Mouse (Mus musculus) heart, adult 10 weeks (tissue): Measurements from ENCODE around the gene Rnf10. TPM values are rescaled to one million over a fixed set of nuclear protein-coding genes. Genes with fewer than 3 reads are reported as not detected.

ENCODE experiments used
- polyA plus RNA-seq: library from polyadenylated mRNA; stranded (reverse); fragments of 350-450 nt; fragmentation: Illumina TruSeq; extraction: RNeasy Lipid Tissue Mini Kit (QIAGEN cat#74804); gene quantifications from one replicate; pipeline ENCODE4 v1.2.3, GENCODE M21; 2014; ENCODE audit warnings: low read depth, low replicate concordance

Gene Rnf10
- polyA plus RNA-seq = 267 TPM

DNA sequence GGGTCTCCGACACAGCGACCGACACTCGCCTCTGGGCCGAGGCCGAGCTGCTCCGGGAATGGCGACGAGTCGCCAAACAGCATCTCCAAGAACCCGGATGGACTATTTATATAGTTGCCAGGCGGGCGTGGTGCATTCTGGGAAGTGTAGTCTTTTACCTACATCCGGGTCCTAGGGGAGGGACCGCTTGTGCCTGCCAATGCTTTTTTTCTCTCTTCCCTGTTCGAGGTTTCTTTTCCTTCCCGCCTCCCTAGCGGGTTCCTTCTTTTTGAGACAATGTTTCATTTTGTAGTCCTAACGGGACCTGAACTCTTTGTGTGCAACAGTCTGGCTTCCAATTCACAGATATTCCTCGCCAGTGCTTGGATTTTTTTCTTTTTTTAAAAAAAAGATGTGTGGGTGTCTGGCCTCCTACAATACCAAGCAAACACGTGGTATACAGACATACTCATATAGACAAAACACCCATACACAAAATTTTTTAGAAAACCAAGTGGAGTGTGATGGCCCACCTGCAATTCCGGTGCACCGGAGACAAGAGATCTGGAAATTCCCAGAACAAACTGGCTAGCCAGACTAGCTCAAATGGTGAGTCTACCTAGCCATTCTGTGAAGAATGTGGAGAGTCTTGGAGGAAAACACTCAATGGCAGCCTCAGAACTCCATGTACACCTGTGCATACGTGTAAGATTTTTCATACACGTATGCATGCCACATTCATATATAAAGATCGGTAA lies at the start of gene Rnf10:
TSS of gene Rnf10 (minus strand) at position 87 of the 737 bp plus-strand sequence.

DNA sequence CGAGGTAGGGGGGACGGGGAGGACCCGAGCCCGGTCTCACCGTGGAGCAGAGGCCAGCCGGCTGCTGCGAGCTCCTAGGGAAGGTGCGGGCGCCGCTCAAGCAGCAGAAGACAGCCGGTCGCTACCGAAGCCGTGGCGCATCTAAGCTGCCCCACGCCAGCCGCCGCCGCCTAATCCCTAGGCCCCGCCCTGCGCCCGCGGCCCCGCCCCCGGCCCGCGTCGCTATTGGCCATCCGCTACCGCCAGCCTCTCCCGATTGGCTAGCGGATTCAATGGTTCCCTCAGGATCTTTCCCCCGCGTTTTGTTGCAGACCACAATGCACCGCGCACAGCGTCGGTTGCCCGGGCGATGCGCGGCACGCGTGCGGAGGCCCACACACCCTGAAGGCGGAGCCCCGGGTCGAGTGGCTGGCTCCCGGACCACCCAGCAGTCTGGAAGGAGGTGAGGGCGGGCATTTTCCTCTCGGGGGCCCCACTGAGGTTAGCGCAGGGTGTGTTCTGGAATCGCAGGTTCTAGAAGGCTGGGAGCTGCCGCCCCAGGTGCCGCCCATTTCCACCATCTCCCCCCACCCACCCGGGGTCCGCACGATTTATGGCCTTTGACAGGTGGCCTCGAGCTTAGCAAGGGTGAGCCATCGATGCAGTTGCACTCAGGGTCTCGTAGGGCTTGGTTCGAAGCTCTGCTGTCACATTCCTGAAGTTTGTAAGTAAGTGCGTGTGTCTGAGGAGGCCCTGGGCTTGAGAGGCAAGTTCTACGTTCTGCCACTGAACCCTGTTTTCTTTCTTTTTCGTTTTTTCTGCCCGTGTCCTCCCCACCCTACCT lies 28.3 kb upstream of the Rnf10 start, which contains the start of gene Dynll1:
TSS of gene Dynll1 (minus strand) at position 208 of the 823 bp plus-strand sequence.

DNA sequence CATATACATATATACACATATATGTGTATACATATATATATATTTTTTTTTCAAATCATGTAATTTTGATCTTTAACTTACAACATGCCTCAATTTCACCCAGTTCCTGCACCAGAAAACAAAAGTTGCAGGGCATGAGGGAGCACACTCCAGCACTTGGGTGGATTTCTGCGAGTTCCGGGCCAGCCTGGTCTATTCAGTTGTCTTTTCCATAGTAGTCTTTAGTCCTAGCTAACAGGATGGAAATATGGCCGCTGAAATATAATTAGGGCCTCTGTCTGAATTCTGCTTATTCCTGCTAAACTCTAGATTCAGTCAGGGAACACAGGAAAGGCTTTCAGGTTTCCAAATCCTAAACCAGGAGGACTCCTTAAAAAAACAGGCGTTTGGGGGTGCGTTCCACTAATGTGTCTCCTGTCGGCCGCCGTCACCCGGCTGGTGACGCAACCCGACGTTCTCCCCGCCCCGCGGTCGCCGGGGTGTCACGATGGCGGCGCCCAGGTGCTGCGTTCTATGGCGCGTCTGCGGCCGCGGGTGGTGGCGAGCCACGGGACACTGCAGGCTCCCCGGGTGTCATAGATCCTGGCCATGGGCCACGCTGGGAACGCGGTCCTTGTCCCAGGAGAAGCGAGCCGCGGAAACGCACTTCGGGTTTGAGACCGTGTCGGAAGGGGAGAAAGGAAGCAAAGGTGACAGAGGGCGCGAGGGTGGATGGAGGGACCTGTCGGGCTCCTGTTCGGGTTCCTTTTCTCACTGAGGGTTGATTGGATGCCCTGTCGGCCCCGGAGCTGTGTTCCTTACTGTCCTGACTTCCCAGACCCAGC lies 6.7 kb upstream of the Rnf10 start, which contains the start of gene Coq5:
TSS of gene Coq5 (plus strand) at position 441 of the 824 bp plus-strand sequence.

DNA sequence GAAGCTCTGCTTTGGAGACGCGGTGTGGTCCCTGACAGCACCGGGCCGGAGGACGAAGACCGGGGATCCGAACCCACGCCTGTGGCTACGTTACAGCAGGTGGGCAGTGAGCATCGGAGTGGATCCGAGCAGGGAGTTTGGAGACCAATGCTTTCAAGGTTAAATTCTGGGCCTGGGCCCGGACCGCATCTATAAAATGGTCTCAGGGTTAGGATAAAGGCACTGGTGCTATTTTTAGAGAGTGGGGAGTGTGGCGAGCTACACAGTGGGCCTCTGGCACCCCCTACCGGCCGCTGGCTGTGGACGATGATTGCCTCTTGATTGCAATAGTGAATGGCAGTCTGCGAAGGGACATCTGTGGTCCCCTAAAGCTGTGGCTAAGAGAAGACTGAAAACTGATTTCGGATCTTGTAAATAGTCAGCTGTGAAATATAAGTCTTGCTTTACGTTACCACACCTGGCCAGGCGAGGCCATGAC lies 36.9 kb downstream of the Rnf10 start, which contains the start of gene Pop5:
TSS of gene Pop5 (plus strand) at position 51 of the 478 bp plus-strand sequence.

DNA sequence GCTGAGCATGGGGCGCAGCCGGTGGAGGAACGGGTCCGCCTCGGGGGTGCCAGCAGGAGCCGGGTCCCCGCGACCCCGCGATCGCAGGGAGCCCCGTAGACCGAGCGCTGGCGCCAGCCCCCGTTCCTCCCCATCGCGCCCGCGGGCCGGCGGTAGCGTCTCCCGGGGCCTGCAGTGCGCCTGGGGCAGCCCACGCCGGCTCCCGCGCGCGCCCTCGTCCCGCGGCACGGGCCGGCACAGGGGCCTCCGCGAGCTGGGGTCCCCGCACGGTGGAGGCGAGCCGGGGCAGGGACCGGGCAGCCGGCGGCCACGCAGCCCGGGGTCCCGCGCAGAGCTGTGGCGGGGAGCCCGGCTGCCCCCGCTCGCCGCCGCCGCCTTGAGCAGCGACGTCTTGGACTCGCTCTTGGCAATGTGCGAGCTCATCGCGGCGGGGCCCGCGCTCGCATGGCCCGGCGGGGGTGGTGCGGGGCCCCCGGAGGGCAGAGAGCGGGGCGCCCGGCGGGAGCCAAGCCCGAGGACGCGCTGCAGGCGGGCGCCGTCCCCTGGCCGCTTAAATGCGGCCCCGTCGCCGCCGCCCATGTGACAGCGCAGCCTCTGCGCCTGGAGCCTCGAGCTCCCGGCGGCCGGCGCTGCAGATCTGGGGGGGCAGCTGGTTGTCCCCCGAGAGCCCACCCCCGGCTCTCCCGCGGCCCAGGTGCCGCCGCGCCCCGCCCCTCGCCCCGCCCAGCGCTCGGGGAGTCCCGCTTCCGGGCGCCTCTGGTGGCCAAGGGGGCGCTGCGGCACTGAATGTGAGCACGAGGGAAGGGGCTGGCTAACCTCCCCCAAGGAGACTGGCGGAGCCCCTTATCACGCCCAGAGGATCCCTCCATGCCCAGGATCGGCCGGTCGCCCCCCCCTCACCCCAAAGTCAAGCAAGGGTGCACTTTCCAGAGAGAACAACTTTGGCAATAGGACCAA lies 78.8 kb downstream of the Rnf10 start, which contains the start of gene Cabp1:
TSS of gene Cabp1 (minus strand) at position 713 of the 957 bp plus-strand sequence.

Other genes with a start within 250 kb of the Rnf10 start
- not detected for gene Gm10401, start 174.6 kb downstream of the Rnf10 start, polyA plus RNA-seq
- 243 TPM for gene Acads, start 153.6 kb downstream of the Rnf10 start, polyA plus RNA-seq
- 18.8 TPM for gene Unc119b, start 137.9 kb downstream of the Rnf10 start, polyA plus RNA-seq
- 59.9 TPM for gene Mlec, start 114.7 kb downstream of the Rnf10 start, polyA plus RNA-seq
- 11.9 TPM for gene Cabp1, start 78.5 kb downstream of the Rnf10 start, polyA plus RNA-seq
- gene Pop5, start 37.1 kb downstream of the Rnf10 start, polyA plus RNA-seq = 57.9 TPM
- gene Coq5, start 6.8 kb upstream of the Rnf10 start, polyA plus RNA-seq = 119 TPM
- 76.2 TPM for gene Dynll1, start 28.1 kb upstream of the Rnf10 start, polyA plus RNA-seq
- 20.9 TPM for gene Srsf9, start 54.3 kb upstream of the Rnf10 start, polyA plus RNA-seq
- gene Gatc, start 68.3 kb upstream of the Rnf10 start, polyA plus RNA-seq = 27.9 TPM
- gene Triap1, start 68.3 kb upstream of the Rnf10 start, polyA plus RNA-seq = 33.4 TPM
- gene Cox6a1, start 76.1 kb upstream of the Rnf10 start, polyA plus RNA-seq = 301 TPM
- 0.39 TPM for gene Msi1, start 156.7 kb upstream of the Rnf10 start, polyA plus RNA-seq
- not detected for gene Pla2g1b, start 193.4 kb upstream of the Rnf10 start, polyA plus RNA-seq
- gene Sirt4, start 211.8 kb upstream of the Rnf10 start, polyA plus RNA-seq = 27.2 TPM
- gene Pxn, start 233.8 kb upstream of the Rnf10 start, polyA plus RNA-seq = 39.8 TPM